Mouse (Mus musculus) lung, adult 2 months (tissue): Measurements from ENCODE around the gene Gm20388.

Source experiments
- CTCF ChIP-seq: fragments of 200-500 bp; IDR thresholded peaks from 2 replicates; pipeline ENCODE4 v1.5.1; 2011; ENCODE audit warnings: mild to moderate bottlenecking, low read length, control low read depth; ENCODE audit not compliant: insufficient read depth
- POLR2A ChIP-seq: fragments of 200-500 bp; IDR thresholded peaks from 2 replicates; pipeline ENCODE4 v1.6.1; 2011; ENCODE audit warnings: low read depth, mild to moderate bottlenecking, control low read depth, low read length, borderline replicate concordance; ENCODE audit errors: extremely low read depth

- TF ChIP-seq CTCF = no peak
- TF ChIP-seq POLR2A = no peak
Measured at GRCm38 (mm10) chr8:122030965-122031364, 2120.3 kb downstream of the Gm20388 start.
